8 mouse cellular contexts compared by ENCODE assay signal in the genomic region with DNA sequence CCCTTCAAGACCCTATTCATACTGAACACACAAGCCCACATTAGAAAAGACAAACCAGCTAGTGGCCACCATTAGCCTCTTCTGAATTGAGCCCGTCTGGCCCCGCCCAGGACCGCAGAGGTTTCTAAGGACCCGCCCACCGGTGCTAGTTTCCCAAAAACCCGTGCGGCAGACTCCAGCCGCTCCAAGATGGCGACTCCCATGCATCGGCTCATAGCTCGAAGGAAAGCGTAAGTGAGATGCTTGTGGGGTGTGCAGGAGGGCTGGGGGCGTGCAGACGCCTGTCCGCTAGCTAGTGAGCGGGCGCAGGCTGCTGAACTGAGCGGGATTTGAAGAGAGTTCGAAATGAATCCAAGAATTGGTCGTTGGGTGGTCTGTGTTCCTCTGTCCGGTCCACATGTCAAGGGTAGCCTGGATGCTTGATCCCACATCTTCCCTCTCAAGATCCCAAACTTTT. TPM values are rescaled to one million over a fixed set of nuclear protein-coding genes. Genes with fewer than 3 reads are reported as not detected.
DNase-seq lines count a peak whose midpoint lies in the region; ATAC-seq and TF ChIP-seq lines count a peak whose summit lies in the region.

A gene (plus strand): TSS at position 168 of the 457 bp plus-strand sequence.

- intact Hi-C loops in heart, postnatal 36 days (cut with DNase I), result loop anchor here (2.0 kb wide), 1 partner anchor 26 kb away; a partner anchor contains a TSS

- H3K27ac ChIP-seq in forebrain, embryonic 16.5 days (ENCODE audit: low read length), result peak within 1 kb of the TSS; percentile 78
- peak within 1 kb of the TSS; percentile 82 for H3K27ac ChIP-seq in layer of hippocampus, adult 2 months
- H3K27ac ChIP-seq in neural tube, embryonic 15.5 days (replicated peaks), result peak within 1 kb of the TSS; percentile 78

- ATAC-seq in G1E (ENCODE audit: extremely low read depth, insufficient number of reproducible peaks, low FRiP score, poor library complexity, severe bottlenecking), result peak; percentile 87
- ATAC-seq in forebrain, embryonic 16.5 days, result peak; percentile 99
- peak; percentile 98 for ATAC-seq in neural tube, embryonic 15.5 days (ENCODE audit: low FRiP score)

- TF ChIP-seq CTCF in G1E (IDR thresholded peaks at IDR 0.05; ENCODE audit: low read depth, low read length), result no peak
- TF ChIP-seq CTCF in layer of hippocampus, adult 2 months (conservative IDR thresholded peaks at IDR 0.05), result peak; percentile 31
- no peak for TF ChIP-seq CTCF in lung, adult 2 months (IDR thresholded peaks at IDR 0.05; ENCODE audit: insufficient read depth, low read length)

- H3K4me3 ChIP-seq in G1E (ENCODE audit: low read depth, low read length), result peak within 1 kb of the TSS; percentile 93
- peak within 1 kb of the TSS; percentile 86 for H3K4me3 ChIP-seq in forebrain, embryonic 16.5 days (replicated peaks; ENCODE audit: low read length)
- peak within 1 kb of the TSS; percentile 96 for H3K4me3 ChIP-seq in layer of hippocampus, adult 2 months
- peak within 1 kb of the TSS; percentile 97 for H3K4me3 ChIP-seq in lung, adult 2 months (replicated peaks; ENCODE audit: extremely low read depth, low read depth, low read length)
- peak within 1 kb of the TSS; percentile 71 for H3K4me3 ChIP-seq in neural tube, embryonic 15.5 days (replicated peaks)

- peaks cover 36% of the 10 kb centered on the region for H3K4me1 ChIP-seq in G1E (ENCODE audit: insufficient read depth, low read depth, low read length)
- H3K4me1 ChIP-seq in forebrain, embryonic 16.5 days (replicated peaks; ENCODE audit: control insufficient read depth, insufficient read depth, low read length), result peaks cover 6% of the 10 kb centered on the region
- no peaks in the 10 kb centered on the region for H3K4me1 ChIP-seq in lung, adult 2 months (ENCODE audit: control insufficient read depth, insufficient read depth, low read length)
- peaks cover 13% of the 10 kb centered on the region for H3K4me1 ChIP-seq in neural tube, embryonic 15.5 days

- peak within 1 kb of the TSS; percentile 81 for H3K4me2 ChIP-seq in forebrain, embryonic 16.5 days (ENCODE audit: low read length)
- peak within 1 kb of the TSS; percentile 69 for H3K4me2 ChIP-seq in neural tube, embryonic 15.5 days

- H3K9me3 ChIP-seq in G1E (replicated peaks), result no peaks in the 10 kb centered on the region
- no peaks in the 10 kb centered on the region for H3K9me3 ChIP-seq in forebrain, embryonic 16.5 days (ENCODE audit: control insufficient read depth, low read length)
- no peaks in the 10 kb centered on the region for H3K9me3 ChIP-seq in neural tube, embryonic 15.5 days (replicated peaks)

- H3K9ac ChIP-seq in forebrain, embryonic 16.5 days (replicated peaks; ENCODE audit: low read depth, low read length), result peak within 1 kb of the TSS; percentile 87
- H3K9ac ChIP-seq in neural tube, embryonic 15.5 days (replicated peaks), result peak within 1 kb of the TSS; percentile 83

- peaks cover 38% of the 10 kb centered on the region for H3K36me3 ChIP-seq in G1E (replicated peaks)
- H3K36me3 ChIP-seq in forebrain, embryonic 16.5 days (ENCODE audit: control insufficient read depth, insufficient read depth), result no peaks in the 10 kb centered on the region; the same call in none of the 2 replicates
- peaks cover 20% of the 10 kb centered on the region for H3K36me3 ChIP-seq in neural tube, embryonic 15.5 days

- DNase-seq in G1E (ENCODE audit: low spot score), result peak; percentile 76
- peak; percentile 80 for DNase-seq in cerebellum, adult 11-12 months
- peak; percentile 85 to 86 for DNase-seq in heart, postnatal 36 days
- DNase-seq in layer of hippocampus, adult 2 months (ENCODE audit: low spot score in 2 of 2), result peak; percentile 86 to 88
- DNase-seq in lung, adult 2 months, result peak; percentile 81
- DNase-seq in testis, postnatal 10 days (ENCODE audit: low spot score), result peak; percentile 92

- TF ChIP-seq POLR2A in lung, adult 2 months (IDR thresholded peaks at IDR 0.05; ENCODE audit: borderline replicate concordance, extremely low read depth, low read depth, low read length), result peak; percentile 60; the same call in 1 of the 2 replicates

- H3K27me3 ChIP-seq in G1E (ENCODE audit: insufficient read depth, low read length), result no peaks in the 10 kb centered on the region
- no peaks in the 10 kb centered on the region for H3K27me3 ChIP-seq in forebrain, embryonic 16.5 days (replicated peaks; ENCODE audit: control insufficient read depth, insufficient read depth, low read length)
- H3K27me3 ChIP-seq in neural tube, embryonic 15.5 days (replicated peaks), result no peaks in the 10 kb centered on the region

- under 1% methylated on average over 21 of the region's 21 CpGs for WGBS in forebrain, embryonic 16.5 days
- WGBS in lung, adult 2 months, result under 1% methylated on average over 21 of the region's 21 CpGs
- under 1% methylated on average over 21 of the region's 21 CpGs for WGBS in neural tube, embryonic 15.5 days

RNA-seq across cellular contexts. Expression of the gene that starts here (rescaled TPM):
- 22.6 and 30.5 TPM in 2 replicates for total RNA-seq in G1E (2014; fragmentation: Nextera tagmentation)
- total RNA-seq in G1E (2017), result 5.1 and 8.8 TPM in 2 replicates
- 2.6 and 2.8 TPM in 2 replicates for polyA plus RNA-seq in G1E (2012)
- 14.1 and 15.1 TPM in 2 replicates for polyA plus RNA-seq in forebrain, embryonic 16.5 days (2015; fragmentation: Nextera tagmentation; extraction: Ambion mirVana)
- 1 to 10 TPM; 5.3 to 6.8 TPM for total RNA-seq in heart, postnatal 36 days (2021)
- total RNA-seq in layer of hippocampus, adult 2 months (2021), result 10 to 100 TPM; 11.2 to 12.6 TPM
- 3.0 and 5.1 TPM in 2 replicates for polyA plus RNA-seq in lung, adult 2 months (2012; rRNA removed)
- 15.3 and 15.7 TPM in 2 replicates for polyA plus RNA-seq in neural tube, embryonic 15.5 days (2015; fragmentation: Nextera tagmentation; extraction: Ambion mirVana)

Comparison
In these comparisons a context has a peak if more than half of its experiments do, and no peak if none do; other contexts are left out.
1. Peak in every context shown above with its lines: DNase-seq, ATAC-seq, H3K4me3 ChIP-seq and H3K27ac ChIP-seq.